Mouse (Mus musculus) telencephalon, adult 2 months (tissue): ENCODE data around the gene Nags.
"Not testable (repeated sequence)": the region's sequence is repeated elsewhere in the genome, so short reads cannot be mapped to it uniquely, and the experiment has no call there.

Experiments
- DNase-seq: peaks from one replicate; pipeline ENCODE4 v3.0.0-alpha.2; 2011; ENCODE audit warnings: low read depth, low spot score

The Nags gene

GRCm38 (mm10) chr11:102156786-102157089 is 11.4 kb downstream of the Nags start:
- no peak for DNase-seq

- DNase-seq: not testable (repeated sequence)
Measured at GRCm38 (mm10) chr11:102158024-102158423, 12.7 kb downstream of the Nags start.

- no peak for DNase-seq
Measured at GRCm38 (mm10) chr11:102159781-102160180, 14.5 kb downstream of the Nags start.

- peak; percentile 60 for DNase-seq
Measured at GRCm38 (mm10) chr11:102165971-102166722, 20.8 kb downstream of the Nags start.

GRCm38 (mm10) chr11:102167539-102167938 is 22.2 kb downstream of the Nags start:
- no peak for DNase-seq

GRCm38 (mm10) chr11:102168689-102169088 is 23.4 kb downstream of the Nags start:
- no peak for DNase-seq

GRCm38 (mm10) chr11:102179836-102180235 is 34.5 kb downstream of the Nags start:
- no peak for DNase-seq

GRCm38 (mm10) chr11:102184253-102184645 is 38.9 kb downstream of the Nags start:
- no peak for DNase-seq

- peak; percentile 75 for DNase-seq
Measured at GRCm38 (mm10) chr11:102184646-102185495, 39.6 kb downstream of the Nags start, which contains the start of gene Lsm12. Lsm12 (minus strand) TSS chr11:102185296.

- DNase-seq: no peak
Measured at GRCm38 (mm10) chr11:102185677-102186076, 40.4 kb downstream of the Nags start.

- DNase-seq: no peak
Measured at GRCm38 (mm10) chr11:102186235-102186634, 40.9 kb downstream of the Nags start.

- no peak for DNase-seq
Measured at GRCm38 (mm10) chr11:102188980-102189379, 43.7 kb downstream of the Nags start.

- DNase-seq: peak; percentile 92
Measured at GRCm38 (mm10) chr11:102189461-102190436, 44.4 kb downstream of the Nags start, which contains the start of gene G6pc3. G6pc3 (plus strand) TSS chr11:102189620.

- DNase-seq: no peak
Measured at GRCm38 (mm10) chr11:102190848-102191247, 45.5 kb downstream of the Nags start.

GRCm38 (mm10) chr11:102193657-102194440 is 48.5 kb downstream of the Nags start:
- DNase-seq: no peak

GRCm38 (mm10) chr11:102196018-102196797 is 50.9 kb downstream of the Nags start:
- no peak for DNase-seq

GRCm38 (mm10) chr11:102198245-102198644 is 52.9 kb downstream of the Nags start:
- DNase-seq: no peak
